Mouse (Mus musculus) adrenal gland, adult (tissue): ENCODE data around the gene Pik3r6.

Experiments
- DNase-seq, 2 experiments: peaks; one replicate each; pipeline ENCODE4 v3.0.0; 2022 to 2023; ENCODE audit warnings: low spot score in 1 of 2; ENCODE audit not compliant: inconsistent age in 2 of 2

Pik3r6 gene

GRCm38 (mm10) chr11:68487720-68488119 is 15.1 kb upstream of the Pik3r6 start:
- DNase-seq = no peak

- no peak for DNase-seq
These were observed 14.5 kb upstream of the Pik3r6 start for GRCm38 (mm10) chr11:68488256-68488824.

GRCm38 (mm10) chr11:68489236-68489635 is 13.6 kb upstream of the Pik3r6 start:
- DNase-seq = no peak

- DNase-seq = no peak
These were observed 10.2 kb upstream of the Pik3r6 start for GRCm38 (mm10) chr11:68492592-68492991.

GRCm38 (mm10) chr11:68493760-68494159 is 9.1 kb upstream of the Pik3r6 start:
- DNase-seq = no peak

GRCm38 (mm10) chr11:68497081-68497480 is 5.7 kb upstream of the Pik3r6 start:
- DNase-seq = no peak

- no peak for DNase-seq
These were observed 4.3 kb upstream of the Pik3r6 start for GRCm38 (mm10) chr11:68498517-68498916.

- no peak for DNase-seq
These were observed 3.7 kb upstream of the Pik3r6 start for GRCm38 (mm10) chr11:68498999-68499699.

GRCm38 (mm10) chr11:68500949-68501350 is 1.9 kb upstream of the Pik3r6 start:
- no peak for DNase-seq

GRCm38 (mm10) chr11:68502408-68502807 is 411 bp upstream of the Pik3r6 start:
- peak in 1 of 2 experiments; percentile 40 for DNase-seq

- DNase-seq = no peak
These were observed 2.1 kb downstream of the Pik3r6 start for GRCm38 (mm10) chr11:68504913-68505312.

- DNase-seq = no peak
These were observed 4.4 kb downstream of the Pik3r6 start for GRCm38 (mm10) chr11:68507246-68507645.

GRCm38 (mm10) chr11:68508619-68509018 is 5.8 kb downstream of the Pik3r6 start:
- DNase-seq = no peak

- no peak for DNase-seq
These were observed 6.4 kb downstream of the Pik3r6 start for GRCm38 (mm10) chr11:68509194-68509593.

GRCm38 (mm10) chr11:68513969-68514368 is 11.2 kb downstream of the Pik3r6 start:
- DNase-seq = no peak

GRCm38 (mm10) chr11:68519362-68519761 is 16.5 kb downstream of the Pik3r6 start:
- no peak for DNase-seq

- no peak for DNase-seq
These were observed 17.0 kb downstream of the Pik3r6 start for GRCm38 (mm10) chr11:68519815-68520214.

GRCm38 (mm10) chr11:68520439-68520838 is 17.6 kb downstream of the Pik3r6 start:
- DNase-seq = no peak

GRCm38 (mm10) chr11:68521352-68521751 is 18.5 kb downstream of the Pik3r6 start:
- DNase-seq = no peak

GRCm38 (mm10) chr11:68526441-68526840 is 23.6 kb downstream of the Pik3r6 start:
- no peak for DNase-seq

- peak; percentile 16 to 53 for DNase-seq
These were observed 28.4 kb downstream of the Pik3r6 start for GRCm38 (mm10) chr11:68531066-68531806.

- no peak for DNase-seq
These were observed 29.2 kb downstream of the Pik3r6 start for GRCm38 (mm10) chr11:68531941-68532535.
